Mouse (Mus musculus) stomach, postnatal 0 days (tissue): ENCODE measurements around the gene Carm1. TPM values are rescaled to one million over a fixed set of nuclear protein-coding genes. Genes with fewer than 3 reads are reported as not detected.

Source experiments
- ATAC-seq: fragments of 200-750 bp; cut with Nextera tagmentation; 2 replicates; pipeline ENCODE4 v1.8.0; 2017; ENCODE audit not compliant: low FRiP score, low TSS enrichment
- DNase-seq: peaks from one replicate; pipeline ENCODE4 v3.0.0-alpha.2; 2016; ENCODE audit warnings: low spot score
- H3K27ac ChIP-seq: fragments of 300-500 bp; sonication (generic); replicated peaks from 2 replicates; pipeline ENCODE4 v1.5.1; 2014; ENCODE audit warnings: mild to moderate bottlenecking, control low read depth
- H3K27me3 ChIP-seq: fragments of 300-500 bp; sonication (generic); 2 replicates; pipeline ENCODE4 v1.6.1; 2014; ENCODE audit warnings: low read length; ENCODE audit not compliant: control insufficient read depth, insufficient read depth
- H3K36me3 ChIP-seq: fragments of 300-500 bp; sonication (generic); 2 replicates; pipeline ENCODE4 v1.6.1; 2014; ENCODE audit warnings: low read length, mixed read lengths; ENCODE audit not compliant: control insufficient read depth, insufficient read depth
- H3K4me1 ChIP-seq: fragments of 300-500 bp; sonication (generic); replicated peaks from 2 replicates; pipeline ENCODE4 v1.6.1; 2014; ENCODE audit warnings: antibody characterized with exemption; ENCODE audit not compliant: control insufficient read depth, insufficient read depth
- H3K4me2 ChIP-seq: fragments of 300-500 bp; sonication (generic); replicated peaks from 2 replicates; pipeline ENCODE4 v1.6.1; 2014; ENCODE audit warnings: low read depth, mild to moderate bottlenecking, control low read depth, moderate library complexity
- H3K4me3 ChIP-seq: fragments of 300-500 bp; sonication (generic); 2 replicates; pipeline ENCODE4 v1.5.1; 2014; ENCODE audit warnings: low read depth, low read length, control low read depth
- H3K9ac ChIP-seq: fragments of 300-500 bp; sonication (generic); 2 replicates; pipeline ENCODE4 v1.6.1; 2014; ENCODE audit warnings: mild to moderate bottlenecking, low read length, control low read depth, mixed read lengths
- H3K9me3 ChIP-seq: fragments of 300-500 bp; sonication (generic); 2 replicates; pipeline ENCODE4 v1.6.1; 2016; ENCODE audit warnings: low read length; ENCODE audit not compliant: control insufficient read depth
- CTCF ChIP-seq: IDR thresholded peaks from 2 replicates; pipeline ENCODE4 v1.5.1; 2016; ENCODE audit warnings: antibody characterized with exemption, low read depth, mild to moderate bottlenecking, moderate library complexity
- EP300 ChIP-seq: optimal IDR thresholded peaks from 2 replicates; pipeline ENCODE3; 2016; ENCODE audit warnings: antibody characterized with exemption
- WGBS: fragments of 180-500 bp; shearing (Covaris S2); extraction: QIAGEN DNeasy Blood & Tissue Kit; methylation state at CpG from one replicate; pipeline ENCODE4 v1.1.7; 2014; 5-methylcytosine and 5-hydroxymethylcytosine counted together
- polyA plus RNA-seq: library from polyadenylated mRNA; unstranded; fragments of >200 nt; fragmentation: Nextera tagmentation; extraction: Ambion mirVana; gene quantifications from 2 replicates; pipeline ENCODE4 v1.2.1, GENCODE M21; 2015

Gene Carm1
- polyA plus RNA-seq, 1 experiment from 2014 or later = 12.0 TPM

GRCm38 (mm10) chr9:21545351-21545915, 1.3 kb upstream of the Carm1 start:
- WGBS = 3% methylated on average over 9 of the region's 9 CpGs

GRCm38 (mm10) chr9:21545916-21546788, 542 bp upstream of the Carm1 start:
- peak; percentile 100 for DNase-seq
- Histone ChIP-seq H3K4me2 (peak overlapping the region; percentile 57), H3K4me1 (peaks cover 3% of the 10 kb centered on the region; the same call in 1 of the 2 replicates), H3K36me3 (no peaks in the 10 kb centered on the region), H3K27me3 (no peaks in the 10 kb centered on the region), H3K9ac (peak overlapping the region; percentile 95), H3K27ac (peak overlapping the region; percentile 90), H3K4me3 (peak overlapping the region; percentile 57), H3K9me3 (no peaks in the 10 kb centered on the region)
- under 1% methylated on average over 62 of the region's 67 CpGs for WGBS
- peak; percentile 94 for ATAC-seq
- TF ChIP-seq CTCF (peak; percentile 71), EP300 (no peak)

More at GRCm38 (mm10) chr9:21545351-21545915, 1.3 kb upstream of the Carm1 start:
- Histone ChIP-seq H3K9me3 (no peaks in the 10 kb centered on the region), H3K4me2 (peak overlapping the region; percentile 57), H3K36me3 (no peaks in the 10 kb centered on the region), H3K27ac (peak overlapping the region; percentile 90), H3K9ac (peak overlapping the region; percentile 61), H3K4me1 (peaks cover 3% of the 10 kb centered on the region; the same call in 1 of the 2 replicates), H3K27me3 (no peaks in the 10 kb centered on the region), H3K4me3 (peak overlapping the region; percentile 57)
- ATAC-seq (peak; percentile 82), DNase-seq (no peak)
- TF ChIP-seq EP300 (no peak), CTCF (peak; percentile 21; the same call in 1 of the 2 replicates)

GRCm38 (mm10) chr9:21547075-21547941, 614 bp downstream of the Carm1 start:
- peak overlapping the region; percentile 77 for H3K4me3 ChIP-seq
- no peak for TF ChIP-seq EP300
- TF ChIP-seq CTCF = peak; percentile 46
- peak overlapping the region; percentile 95 for H3K9ac ChIP-seq
- H3K27ac ChIP-seq = peak overlapping the region; percentile 98
- no peaks in the 10 kb centered on the region for H3K36me3 ChIP-seq
- H3K9me3 ChIP-seq = no peaks in the 10 kb centered on the region
- peaks cover 3% of the 10 kb centered on the region; the same call in 1 of the 2 replicates for H3K4me1 ChIP-seq
- ATAC-seq (peak; percentile 36), DNase-seq (peak; percentile 76)
- H3K4me2 ChIP-seq = peak overlapping the region; percentile 83
- H3K27me3 ChIP-seq = no peaks in the 10 kb centered on the region
- under 1% methylated on average over 44 of the region's 66 CpGs for WGBS

DNA sequence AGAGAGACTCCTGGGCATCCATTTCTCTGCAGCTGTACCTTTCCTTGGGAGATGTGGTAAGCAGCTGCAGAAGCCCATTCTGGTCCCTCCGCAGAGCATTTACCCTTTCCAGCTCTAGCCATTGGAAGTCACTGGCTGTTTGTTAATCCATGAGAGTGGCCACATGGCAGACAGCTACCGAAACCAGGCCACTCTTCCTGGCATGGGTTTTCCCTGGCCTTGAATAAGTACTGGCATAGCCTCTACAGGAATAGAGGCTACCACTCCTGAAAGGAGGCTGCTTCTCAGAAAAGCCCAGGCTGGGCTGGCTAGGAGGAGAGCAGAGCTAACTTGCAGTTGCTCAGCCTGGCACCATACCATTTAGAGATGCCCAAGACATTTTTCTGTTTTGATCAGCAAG, 4.4 kb downstream of the Carm1 start:
- peaks cover 3% of the 10 kb centered on the region; the same call in 1 of the 2 replicates for H3K4me1 ChIP-seq
- no peaks in the 10 kb centered on the region for H3K36me3 ChIP-seq
- no peak overlapping the region for H3K9ac ChIP-seq
- H3K27ac ChIP-seq = no peak overlapping the region
- no peak overlapping the region for H3K4me3 ChIP-seq
- no peak for TF ChIP-seq CTCF
- no peak for TF ChIP-seq EP300
- no peaks in the 10 kb centered on the region for H3K9me3 ChIP-seq
- DNase-seq (no peak), ATAC-seq (no peak)
- no peaks in the 10 kb centered on the region for H3K27me3 ChIP-seq
- WGBS = 92% methylated on average over 2 of the region's 2 CpGs
- H3K4me2 ChIP-seq = no peak overlapping the region

GRCm38 (mm10) chr9:21553607-21554273, 7.0 kb downstream of the Carm1 start:
- no peak for DNase-seq
- Histone ChIP-seq H3K9ac (no peak overlapping the region), H3K36me3 (no peaks in the 10 kb centered on the region), H3K27me3 (no peaks in the 10 kb centered on the region), H3K4me3 (no peak overlapping the region), H3K9me3 (no peaks in the 10 kb centered on the region), H3K4me1 (no peaks in the 10 kb centered on the region), H3K27ac (no peak overlapping the region), H3K4me2 (no peak overlapping the region)
- no peak for ATAC-seq
- no peak for TF ChIP-seq CTCF
- no peak for TF ChIP-seq EP300
- 78% methylated on average over 6 of the region's 6 CpGs for WGBS
